Mouse (Mus musculus) ES-Bruce4 (cell line): ENCODE data around the gene Ovca2.
"Not testable (repeated sequence)": the region's sequence is repeated elsewhere in the genome, so short reads cannot be mapped to it uniquely, and the experiment has no call there.

Experiments used
- CTCF ChIP-seq: IDR thresholded peaks from one replicate; pipeline ENCODE4 v1.8.1; 2011; ENCODE audit warnings: low read depth, low read length
- POLR2A ChIP-seq: IDR thresholded peaks from one replicate; pipeline ENCODE4 v1.8.1; 2011; ENCODE audit warnings: low read length; ENCODE audit not compliant: insufficient read depth

DNA sequence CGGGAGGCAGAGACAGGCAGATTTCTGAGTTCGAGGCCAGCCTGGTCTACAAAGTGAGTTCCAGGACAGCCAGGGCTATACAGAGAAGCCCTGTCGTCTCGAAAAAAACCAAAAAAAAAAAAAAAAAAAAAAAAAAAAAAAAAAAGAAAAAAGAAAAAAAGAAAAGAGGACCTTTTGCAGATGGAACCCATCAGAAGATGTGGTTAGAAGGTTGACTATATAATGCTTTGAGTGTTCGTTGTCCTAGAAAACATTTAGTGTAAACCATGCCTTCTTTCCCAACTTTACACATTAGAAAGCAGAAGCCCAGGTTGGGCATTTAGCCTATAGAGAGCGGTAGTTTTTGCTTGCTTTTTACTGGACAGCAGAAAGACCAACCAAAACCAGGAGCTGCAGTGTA is 4.1 kb downstream of the Ovca2 start:
- TF ChIP-seq CTCF, POLR2A: not testable (repeated sequence)
